Mouse (Mus musculus): Measurements from ENCODE around the gene Ppt2. TPM values are rescaled to one million over a fixed set of nuclear protein-coding genes. Genes with fewer than 3 reads are reported as not detected.

Ppt2 gene
- polyA plus RNA-seq, 1 experiment from 2014 or later: 26.4 TPM

DNA sequence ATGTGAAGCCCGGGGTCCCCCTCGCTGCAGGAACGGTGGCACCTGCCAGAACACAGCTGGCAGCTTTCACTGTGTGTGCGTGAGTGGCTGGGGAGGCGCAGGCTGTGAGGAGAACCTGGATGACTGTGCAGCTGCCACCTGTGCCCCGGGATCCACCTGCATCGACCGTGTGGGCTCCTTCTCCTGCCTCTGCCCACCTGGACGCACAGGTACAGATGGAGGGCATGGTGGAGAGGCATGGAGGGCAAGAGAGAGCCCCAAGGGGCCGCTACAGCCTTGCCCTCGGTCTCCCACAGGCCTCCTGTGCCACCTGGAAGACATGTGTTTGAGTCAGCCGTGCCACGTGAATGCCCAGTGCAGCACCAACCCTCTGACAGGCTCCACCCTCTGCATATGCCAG lies 59.9 kb downstream of the Ppt2 start:
- no peak overlapping the region for H3K27ac ChIP-seq (ENCODE audit: low read depth, low read length)
- H3K4me1 ChIP-seq (ENCODE audit: control insufficient read depth, insufficient read depth, low read length): no peaks in the 10 kb centered on the region
- no peak overlapping the region for H3K4me2 ChIP-seq
- H3K36me3 ChIP-seq (ENCODE audit: control insufficient read depth, insufficient read depth, low read length): no peaks in the 10 kb centered on the region
- H3K27me3 ChIP-seq (ENCODE audit: control insufficient read depth, insufficient read depth, low read length): no peaks in the 10 kb centered on the region
- H3K9me3 ChIP-seq (ENCODE audit: control insufficient read depth, low read length): no peaks in the 10 kb centered on the region
- no peak for DNase-seq (ENCODE audit: low spot score, missing footprints)
- ATAC-seq (ENCODE audit: low FRiP score): no peak
- no peak overlapping the region for H3K9ac ChIP-seq (ENCODE audit: low read length)
- WGBS: 81% methylated on average over 13 of the region's 13 CpGs
- no peak overlapping the region for H3K4me3 ChIP-seq (ENCODE audit: low read depth, low read length)

DNA sequence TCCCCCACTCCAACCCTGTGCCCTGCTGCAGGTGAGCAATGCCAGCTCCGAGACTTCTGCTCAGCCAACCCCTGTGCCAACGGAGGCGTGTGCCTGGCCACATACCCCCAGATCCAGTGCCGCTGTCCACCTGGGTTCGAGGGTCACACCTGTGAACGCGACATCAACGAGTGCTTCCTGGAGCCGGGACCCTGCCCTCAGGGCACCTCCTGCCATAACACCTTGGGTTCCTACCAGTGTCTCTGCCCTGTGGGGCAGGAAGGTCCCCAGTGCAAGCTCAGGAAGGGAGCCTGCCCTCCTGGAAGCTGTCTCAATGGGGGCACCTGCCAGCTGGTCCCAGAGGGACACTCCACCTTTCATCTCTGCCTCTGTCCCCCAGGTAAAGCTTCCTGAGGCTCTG lies 61.0 kb downstream of the Ppt2 start:
- WGBS: 62% methylated on average over 9 of the region's 9 CpGs

More for the DNA sequence above, 61.0 kb downstream of the Ppt2 start:
- Histone ChIP-seq H3K36me3 (ENCODE audit: control insufficient read depth, insufficient read depth, low read length) (no peaks in the 10 kb centered on the region), H3K4me2 (no peak overlapping the region), H3K9ac (ENCODE audit: low read length) (no peak overlapping the region), H3K4me1 (ENCODE audit: control insufficient read depth, insufficient read depth, low read length) (no peaks in the 10 kb centered on the region), H3K4me3 (ENCODE audit: low read depth, low read length) (no peak overlapping the region), H3K27ac (ENCODE audit: low read depth, low read length) (no peak overlapping the region), H3K27me3 (ENCODE audit: control insufficient read depth, insufficient read depth, low read length) (no peaks in the 10 kb centered on the region), H3K9me3 (ENCODE audit: control insufficient read depth, low read length) (no peaks in the 10 kb centered on the region)
- DNase-seq (ENCODE audit: low spot score, missing footprints) (no peak), ATAC-seq (ENCODE audit: low FRiP score) (no peak)

Other genes with a start within 250 kb of the Ppt2 start
- 1.6 and 2.9 TPM in 2 replicates for gene BC051142, start 229.7 kb downstream of the Ppt2 start, polyA plus RNA-seq (2014; fragmentation: Nextera tagmentation; extraction: Ambion mirVana)
- gene Btnl4, start 151.2 kb downstream of the Ppt2 start, polyA plus RNA-seq (2014; fragmentation: Nextera tagmentation; extraction: Ambion mirVana): not detected in 2 replicates
- gene Btnl6, start 111.2 kb downstream of the Ppt2 start, polyA plus RNA-seq (2014; fragmentation: Nextera tagmentation; extraction: Ambion mirVana): not detected in 2 replicates
- 8.9 and 15.8 TPM in 2 replicates for gene Notch4, start 64.2 kb downstream of the Ppt2 start, polyA plus RNA-seq (2014; fragmentation: Nextera tagmentation; extraction: Ambion mirVana)
- 4.4 and 4.8 TPM in 2 replicates for gene Gpsm3, start 38.7 kb downstream of the Ppt2 start, polyA plus RNA-seq (2014; fragmentation: Nextera tagmentation; extraction: Ambion mirVana)
- 17.3 and 20.1 TPM in 2 replicates for gene Pbx2, start 37.2 kb downstream of the Ppt2 start, polyA plus RNA-seq (2014; fragmentation: Nextera tagmentation; extraction: Ambion mirVana)
- 1.4 and 1.6 TPM in 2 replicates for gene Ager, start 30.6 kb downstream of the Ppt2 start, polyA plus RNA-seq (2014; fragmentation: Nextera tagmentation; extraction: Ambion mirVana)
- gene Rnf5, start 24.8 kb downstream of the Ppt2 start, polyA plus RNA-seq (2014; fragmentation: Nextera tagmentation; extraction: Ambion mirVana): 180 and 185 TPM in 2 replicates
- gene Agpat1, start 24.2 kb downstream of the Ppt2 start, polyA plus RNA-seq (2014; fragmentation: Nextera tagmentation; extraction: Ambion mirVana): 68.4 and 75.3 TPM in 2 replicates
- 3.3 and 3.8 TPM in 2 replicates for gene Egfl8, start 12.5 kb downstream of the Ppt2 start, polyA plus RNA-seq (2014; fragmentation: Nextera tagmentation; extraction: Ambion mirVana)
- gene Prrt1, start 1.0 kb upstream of the Ppt2 start, polyA plus RNA-seq (2014; fragmentation: Nextera tagmentation; extraction: Ambion mirVana): 1.8 and 2.4 TPM in 2 replicates
- gene Fkbpl, start 16.3 kb upstream of the Ppt2 start, polyA plus RNA-seq (2014; fragmentation: Nextera tagmentation; extraction: Ambion mirVana): 14.4 and 15.1 TPM in 2 replicates
- gene Atf6b, start 18.6 kb upstream of the Ppt2 start, polyA plus RNA-seq (2014; fragmentation: Nextera tagmentation; extraction: Ambion mirVana): 68.2 and 77.6 TPM in 2 replicates
- gene Tnxb, start 42.0 kb upstream of the Ppt2 start, polyA plus RNA-seq (2014; fragmentation: Nextera tagmentation; extraction: Ambion mirVana): 0.03 and 0.05 TPM in 2 replicates
- gene C4b, start 115.4 kb upstream of the Ppt2 start, polyA plus RNA-seq (2014; fragmentation: Nextera tagmentation; extraction: Ambion mirVana): not detected in 2 replicates
- gene Cyp21a1, start 176.1 kb upstream of the Ppt2 start, polyA plus RNA-seq (2014; fragmentation: Nextera tagmentation; extraction: Ambion mirVana): not detected in 2 replicates
- 20.2 and 21.5 TPM in 2 replicates for gene Stk19, start 208.4 kb upstream of the Ppt2 start, polyA plus RNA-seq (2014; fragmentation: Nextera tagmentation; extraction: Ambion mirVana)
- gene Dxo, start 208.5 kb upstream of the Ppt2 start, polyA plus RNA-seq (2014; fragmentation: Nextera tagmentation; extraction: Ambion mirVana): 60.7 and 64.8 TPM in 2 replicates
- 30.7 and 36.2 TPM in 2 replicates for gene Skiv2l, start 221.7 kb upstream of the Ppt2 start, polyA plus RNA-seq (2014; fragmentation: Nextera tagmentation; extraction: Ambion mirVana)
- 117 and 125 TPM in 2 replicates for gene Nelfe, start 221.9 kb upstream of the Ppt2 start, polyA plus RNA-seq (2014; fragmentation: Nextera tagmentation; extraction: Ambion mirVana)
- gene Cfb, start 234.0 kb upstream of the Ppt2 start, polyA plus RNA-seq (2014; fragmentation: Nextera tagmentation; extraction: Ambion mirVana): 1.6 and 1.9 TPM in 2 replicates

Measured in midbrain, embryonic 11.5 days (tissue).